Mouse (Mus musculus): ENCODE results near the gene Gm525. TPM values are rescaled to one million over a fixed set of nuclear protein-coding genes. Genes with fewer than 3 reads are reported as not detected.
"Not testable (repeated sequence)": the region's sequence is repeated elsewhere in the genome, so short reads cannot be mapped to it uniquely, and the experiment has no call there.

Gm525 gene
- total RNA-seq, 2 experiments from 2014 or later, result not detected

- Histone ChIP-seq H3K4me3 (no peak overlapping the region), H3K27ac (peak overlapping the region; percentile 81)
- no peak for DNase-seq
- TF ChIP-seq CTCF (IDR thresholded peaks at IDR 0.05), result no peak
- intact Hi-C loops (cut with DNase I), result no loop called here
Observed at GRCm38 (mm10) chr11:89067301-89067822, 6.3 kb upstream of the Gm525 start.

GRCm38 (mm10) chr11:89067871-89068490, 5.7 kb upstream of the Gm525 start:
- no peak overlapping the region for H3K4me3 ChIP-seq
- DNase-seq, result no peak
- no peak for TF ChIP-seq CTCF (IDR thresholded peaks at IDR 0.05)
- intact Hi-C loops (cut with DNase I), result no loop called here
- peak overlapping the region; percentile 81 for H3K27ac ChIP-seq

GRCm38 (mm10) chr11:89068649-89069048, 5.0 kb upstream of the Gm525 start:
- H3K4me3 ChIP-seq, result no peak overlapping the region
- TF ChIP-seq CTCF (IDR thresholded peaks at IDR 0.05), result no peak
- DNase-seq, result no peak
- intact Hi-C loops (cut with DNase I), result no loop called here
- H3K27ac ChIP-seq, result peak overlapping the region; percentile 81

GRCm38 (mm10) chr11:89069303-89069702, 4.3 kb upstream of the Gm525 start:
- intact Hi-C loops (cut with DNase I), result no loop called here
- TF ChIP-seq CTCF (IDR thresholded peaks at IDR 0.05), result peak; percentile 88
- DNase-seq, result peak; percentile 53
- Histone ChIP-seq H3K27ac (peak overlapping the region; percentile 81), H3K4me3 (no peak overlapping the region)

- H3K4me3 ChIP-seq, result no peak overlapping the region
- H3K27ac ChIP-seq, result no peak overlapping the region
- intact Hi-C loops (cut with DNase I), result no loop called here
- no peak for DNase-seq
- no peak for TF ChIP-seq CTCF (IDR thresholded peaks at IDR 0.05)
Observed at GRCm38 (mm10) chr11:89071522-89071921, 2.1 kb upstream of the Gm525 start.

- no peak for TF ChIP-seq CTCF (IDR thresholded peaks at IDR 0.05)
- Histone ChIP-seq H3K27ac (peak overlapping the region; percentile 61), H3K4me3 (peak overlapping the region; percentile 20)
- intact Hi-C loops (cut with DNase I), result no loop called here
- no peak for DNase-seq
Observed at GRCm38 (mm10) chr11:89074783-89075413, 1.3 kb downstream of the Gm525 start.

- H3K27ac ChIP-seq, result peak overlapping the region; percentile 38; the same call in 1 of the 2 replicates
- no peak for TF ChIP-seq CTCF (IDR thresholded peaks at IDR 0.05)
Observed at GRCm38 (mm10) chr11:89076370-89076821, 2.8 kb downstream of the Gm525 start.

GRCm38 (mm10) chr11:89077601-89078000, 4.0 kb downstream of the Gm525 start:
- intact Hi-C loops (cut with DNase I), result no loop called here
- no peak overlapping the region for H3K27ac ChIP-seq
- no peak overlapping the region for H3K4me3 ChIP-seq
- DNase-seq, result no peak
- no peak for TF ChIP-seq CTCF (IDR thresholded peaks at IDR 0.05)

More at GRCm38 (mm10) chr11:89076370-89076821, 2.8 kb downstream of the Gm525 start:
- DNase-seq, result no peak
- intact Hi-C loops (cut with DNase I), result no loop called here
- no peak overlapping the region for H3K4me3 ChIP-seq

- DNase-seq, result no peak
- intact Hi-C loops (cut with DNase I), result no loop called here
- no peak for TF ChIP-seq CTCF (IDR thresholded peaks at IDR 0.05)
- Histone ChIP-seq H3K27ac (no peak overlapping the region), H3K4me3 (no peak overlapping the region)
Observed at GRCm38 (mm10) chr11:89078305-89078704, 4.7 kb downstream of the Gm525 start.

- Histone ChIP-seq H3K4me3 (no peak overlapping the region), H3K27ac (no peak overlapping the region)
- TF ChIP-seq CTCF (IDR thresholded peaks at IDR 0.05), result no peak
- no peak for DNase-seq
- intact Hi-C loops (cut with DNase I), result no loop called here
Observed at GRCm38 (mm10) chr11:89078996-89079680, 5.5 kb downstream of the Gm525 start.

GRCm38 (mm10) chr11:89081906-89082305, 8.3 kb downstream of the Gm525 start:
- H3K4me3 ChIP-seq; intact Hi-C loops (cut with DNase I); DNase-seq; H3K27ac ChIP-seq: not testable (repeated sequence)

GRCm38 (mm10) chr11:89082691-89083090, 9.1 kb downstream of the Gm525 start:
- DNase-seq; intact Hi-C loops (cut with DNase I); H3K27ac ChIP-seq: not testable (repeated sequence)

GRCm38 (mm10) chr11:89084601-89085000, 11.0 kb downstream of the Gm525 start:
- intact Hi-C loops (cut with DNase I), result no loop called here
- no peak overlapping the region for H3K27ac ChIP-seq
- TF ChIP-seq CTCF (IDR thresholded peaks at IDR 0.05), result peak; percentile 85
- H3K4me3 ChIP-seq, result no peak overlapping the region
- peak; percentile 46 for DNase-seq

More at GRCm38 (mm10) chr11:89082691-89083090, 9.1 kb downstream of the Gm525 start:
- not testable (repeated sequence) for H3K4me3 ChIP-seq

Measured in gastrocnemius, adult 2 months (tissue).